Mouse (Mus musculus): ENCODE data around the gene Serpina1f. TPM values are rescaled to one million over a fixed set of nuclear protein-coding genes. Genes with fewer than 3 reads are reported as not detected.
A peak's percentile ranks its signal among the peaks of the same experiment; 100 is the strongest.
"Not testable (repeated sequence)": the region's sequence is repeated elsewhere in the genome, so short reads cannot be mapped to it uniquely, and the experiment has no call there.

Gene Serpina1f
- total RNA-seq (2021): not detected
- long read RNA-seq, experiment 1: 0 reads
- long read RNA-seq, experiment 2: 0 reads

GRCm38 (mm10) chr12:103695429-103695828 is at the start of gene Serpina1f:
Gene Serpina1f, minus strand, starts transcription at chr12:103695529.
- no peak for DNase-seq

- DNase-seq: not testable (repeated sequence)
Measured at GRCm38 (mm10) chr12:103737791-103738580, 42.7 kb upstream of the Serpina1f start.

DNA sequence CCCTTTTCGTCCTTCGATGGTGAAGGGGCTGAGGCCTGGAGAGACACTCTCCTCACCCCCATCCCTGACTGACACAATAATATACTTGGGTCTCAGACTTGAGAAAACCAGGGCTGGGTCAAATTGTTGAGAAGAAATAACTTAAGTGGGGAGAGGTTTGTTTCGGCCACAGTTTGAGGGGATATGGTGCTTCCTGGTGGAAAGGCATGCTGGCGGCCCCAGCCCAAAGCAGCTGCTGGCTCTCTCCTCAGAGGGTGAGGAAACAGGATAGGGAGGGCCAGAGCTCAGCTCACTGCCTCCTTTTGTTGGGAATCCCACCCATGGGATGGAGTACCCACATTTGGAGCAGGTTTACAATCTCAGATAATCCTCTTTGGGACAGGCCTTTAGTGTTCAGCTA is 40.2 kb upstream of the Serpina1f start:
- DNase-seq: peak; percentile 2 to 7

DNA sequence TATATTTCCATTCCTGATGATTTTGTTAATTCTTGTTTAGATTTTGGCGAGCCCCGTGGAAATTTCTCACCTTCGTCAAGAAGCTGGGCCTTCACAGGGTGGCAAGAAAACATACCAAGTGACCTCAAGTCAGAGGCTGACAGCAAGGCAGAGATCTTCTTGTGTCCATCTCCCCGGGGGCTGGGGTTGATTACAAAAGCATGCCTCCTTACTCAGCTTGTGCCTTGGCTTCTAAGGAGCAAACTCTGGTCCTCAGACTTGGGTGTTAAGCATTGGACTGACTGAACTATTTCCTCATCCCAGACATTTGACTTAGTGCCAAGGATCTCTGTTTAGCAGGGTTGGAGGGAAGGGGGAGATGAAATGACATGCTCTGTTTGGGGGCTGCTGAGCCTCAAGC is 39.8 kb upstream of the Serpina1f start:
- DNase-seq: peak; percentile 10 to 11

DNA sequence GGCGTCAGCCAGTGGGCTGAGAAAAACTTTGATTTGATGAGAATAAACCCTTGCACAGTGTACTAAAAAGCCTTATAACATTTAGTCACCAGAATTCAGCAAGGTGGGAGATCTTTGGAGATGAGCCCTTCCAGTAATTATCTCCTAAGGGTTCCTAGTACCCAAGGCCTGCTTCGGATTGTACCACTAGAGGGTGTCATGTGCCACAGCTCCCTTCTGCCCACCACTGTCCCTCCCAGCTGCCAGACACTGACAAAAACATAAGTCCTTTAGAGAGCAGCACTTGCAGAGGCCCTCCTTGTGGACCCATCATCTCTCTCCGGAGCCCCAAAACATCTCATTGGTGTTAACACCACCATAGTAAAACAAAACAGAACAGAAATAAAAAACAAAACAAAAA is 16.2 kb upstream of the Serpina1f start:
- no peak for DNase-seq

DNA sequence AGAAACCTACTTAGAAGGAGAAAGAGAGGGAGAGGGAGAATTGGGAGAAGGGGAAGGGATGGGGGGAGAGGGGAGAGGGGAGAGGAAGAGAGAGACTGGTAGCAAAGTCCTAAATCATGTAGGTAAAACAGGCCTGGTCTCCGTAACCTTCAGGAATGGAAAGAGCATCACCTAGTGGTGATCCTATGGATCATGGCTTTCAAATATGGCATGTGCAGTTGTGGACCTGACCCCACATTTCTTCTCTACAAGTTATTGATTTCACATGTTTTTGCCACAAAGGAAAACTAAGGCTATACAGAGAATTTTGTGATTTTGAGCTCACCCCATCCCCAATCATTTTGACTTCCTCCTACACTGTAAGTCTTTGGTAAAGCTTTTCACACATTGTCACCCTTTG is 15.1 kb upstream of the Serpina1f start:
- no peak for DNase-seq

DNA sequence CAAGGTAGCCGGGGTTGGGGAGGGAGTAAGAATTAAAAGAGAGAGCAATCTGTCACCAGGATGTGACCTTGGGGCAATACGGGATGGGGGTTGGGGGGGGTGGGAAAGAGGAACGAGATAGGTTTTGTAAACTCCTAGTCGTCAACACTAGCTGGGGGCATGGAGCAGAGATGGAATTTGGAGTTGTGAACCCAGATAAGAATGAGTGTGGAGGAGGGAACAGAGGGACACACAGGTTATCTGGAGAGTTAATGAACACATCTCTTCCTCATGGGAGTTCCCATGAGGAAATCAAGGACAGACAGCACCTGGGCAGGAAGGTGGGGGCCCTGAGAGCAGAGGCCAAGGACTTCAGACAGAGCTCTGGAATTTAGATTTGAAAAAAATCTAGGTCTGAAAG is 10.8 kb upstream of the Serpina1f start:
- DNase-seq: no peak

- DNase-seq: no peak
Measured at GRCm38 (mm10) chr12:103705547-103705946, 10.2 kb upstream of the Serpina1f start.

DNA sequence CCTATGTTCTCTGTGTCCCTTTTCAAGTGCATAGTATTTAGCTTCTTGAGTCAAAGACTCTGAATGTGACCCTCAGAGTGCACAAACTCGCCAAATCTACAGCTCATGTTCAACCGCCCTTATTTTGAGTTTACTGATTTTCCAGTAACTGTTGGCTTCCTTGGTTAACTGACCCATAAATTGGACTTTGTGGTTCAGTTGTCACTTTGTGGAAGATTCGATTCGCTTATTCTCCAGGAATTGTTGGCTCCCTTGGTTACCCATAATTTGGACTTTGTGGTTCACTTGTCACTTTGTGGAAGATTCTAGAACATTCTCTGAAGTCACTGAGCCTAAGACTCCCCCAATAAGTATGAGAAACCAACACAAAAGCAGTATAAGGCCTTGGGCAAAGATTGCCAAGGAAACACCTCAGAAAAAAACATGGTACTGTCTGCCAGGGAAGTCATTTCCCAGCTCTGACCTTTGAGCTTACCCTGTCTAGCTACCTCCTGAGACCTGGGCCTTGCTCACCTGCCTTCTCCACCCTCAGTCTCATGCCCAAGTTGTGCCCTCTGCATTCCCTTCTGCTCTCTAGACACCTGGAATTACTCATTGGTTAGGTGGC is 4.9 kb upstream of the Serpina1f start:
- no peak for DNase-seq

DNA sequence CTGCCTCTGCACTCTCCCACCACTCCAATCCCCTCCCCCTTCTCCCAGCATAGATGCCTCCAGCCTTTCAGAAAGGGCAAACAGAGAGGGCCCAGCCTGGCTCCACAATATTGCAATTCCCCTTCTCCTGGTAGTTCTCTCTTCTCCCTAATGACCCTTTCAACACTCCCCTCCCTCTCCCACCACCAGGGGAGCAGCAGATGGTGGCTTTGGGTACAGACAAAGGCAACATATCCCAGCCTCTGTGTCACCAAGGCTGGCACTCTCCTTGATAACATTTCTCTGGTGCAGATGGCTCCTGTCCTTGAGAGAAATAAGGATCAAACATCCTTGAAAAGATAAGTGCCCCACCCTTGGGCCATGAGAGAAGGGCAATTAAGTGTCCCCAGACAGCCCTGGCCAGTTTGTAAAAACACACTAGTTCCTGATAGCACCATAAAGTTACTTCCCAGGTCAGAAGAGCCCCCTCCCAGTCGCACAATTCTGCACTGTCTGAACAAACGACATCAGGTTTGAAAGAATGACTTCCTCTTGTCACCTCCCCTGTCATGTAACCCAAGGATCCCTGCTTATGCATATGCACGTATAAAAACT is 7.0 kb downstream of the Serpina1f start:
- DNase-seq: no peak

- no peak for DNase-seq
Measured at GRCm38 (mm10) chr12:103687021-103687420, 8.3 kb downstream of the Serpina1f start.

- DNase-seq: no peak
Measured at GRCm38 (mm10) chr12:103686050-103686449, 9.3 kb downstream of the Serpina1f start.

DNA sequence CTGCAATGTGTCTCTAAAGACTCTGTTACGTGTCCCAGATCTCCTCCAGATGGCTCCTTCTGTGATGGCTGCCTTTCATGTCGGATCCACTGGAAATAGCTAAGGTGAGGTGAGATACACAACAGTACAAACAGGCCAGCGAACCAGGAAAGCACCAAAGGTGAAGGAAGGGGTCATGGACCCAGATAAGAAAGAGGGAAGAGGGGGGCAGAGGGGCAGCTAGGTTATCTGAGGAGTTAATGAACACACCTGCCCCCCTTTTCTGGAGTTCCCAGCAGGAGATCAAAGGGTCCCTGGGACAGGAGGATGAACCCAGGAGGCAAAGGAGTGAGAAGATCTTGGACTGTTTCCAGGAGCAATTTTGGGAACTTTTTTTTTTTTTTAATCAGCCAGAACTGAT is 9.9 kb downstream of the Serpina1f start:
- DNase-seq: no peak

- no peak for DNase-seq
Measured at GRCm38 (mm10) chr12:103683775-103684174, 11.6 kb downstream of the Serpina1f start.

DNA sequence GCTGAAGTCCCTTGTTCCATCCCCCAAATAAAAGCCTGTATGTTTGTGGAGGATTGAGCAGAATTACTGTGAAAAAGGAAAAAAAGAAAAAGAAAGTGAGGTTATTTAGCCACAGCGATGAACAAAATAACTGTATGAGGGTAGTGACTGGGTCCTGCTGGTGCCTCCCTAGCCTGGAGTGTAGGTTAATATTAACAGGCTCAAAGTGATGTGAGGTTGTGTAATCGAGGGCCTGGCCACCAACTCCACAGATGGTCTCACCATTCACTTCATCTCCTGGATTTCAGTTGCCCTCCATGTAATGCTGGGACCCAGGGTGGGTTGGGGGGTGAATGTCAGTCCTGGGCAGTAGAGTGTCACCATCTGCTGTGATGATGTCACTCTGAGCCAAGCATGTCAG is 13.6 kb downstream of the Serpina1f start:
- no peak for DNase-seq

- DNase-seq: no peak
Measured at GRCm38 (mm10) chr12:103681169-103681568, 14.2 kb downstream of the Serpina1f start.

DNA sequence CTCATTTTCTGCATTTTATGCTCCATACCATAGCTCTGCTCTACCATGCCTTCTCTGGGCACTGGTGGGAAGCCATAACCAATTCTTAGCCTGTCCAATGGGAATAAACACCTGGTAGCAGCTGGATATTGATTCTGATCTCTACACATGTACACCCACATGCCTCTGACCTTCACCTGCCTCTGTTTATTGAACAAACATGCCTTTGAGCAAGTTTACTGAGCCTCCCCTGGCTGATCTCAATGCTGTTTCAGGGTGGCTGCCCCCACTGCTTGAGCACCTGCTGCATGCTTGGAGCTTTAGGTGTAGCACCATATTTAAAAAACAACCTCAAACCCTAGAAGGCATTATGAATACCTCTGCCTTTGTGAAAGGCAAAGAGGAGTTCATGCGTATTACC is 15.5 kb downstream of the Serpina1f start:
- DNase-seq: not testable (repeated sequence)

DNA sequence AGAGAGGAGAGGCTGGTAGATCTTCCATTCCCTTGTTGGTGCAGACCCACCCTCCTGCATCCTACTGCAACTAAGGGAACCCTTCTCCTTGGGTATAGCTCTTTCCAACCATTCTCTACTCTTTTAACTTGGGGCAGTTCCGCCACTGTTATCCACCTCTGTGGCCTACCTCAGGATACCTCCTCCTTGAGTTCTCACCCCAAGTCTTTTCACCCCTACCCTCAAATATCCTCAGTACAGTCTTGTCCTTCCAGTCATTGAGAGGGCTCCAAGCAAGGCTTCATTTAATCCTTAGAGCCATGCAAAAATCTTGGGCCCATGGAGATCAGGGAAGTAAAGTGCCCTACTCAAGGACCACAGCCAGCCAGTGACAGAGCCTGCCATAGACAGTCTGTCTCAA is 19.3 kb downstream of the Serpina1f start, which contains the start of gene Serpina16:
Gene Serpina16, minus strand, starts transcription at position 101 of the 400 bp plus-strand sequence.
- no peak for DNase-seq

DNA sequence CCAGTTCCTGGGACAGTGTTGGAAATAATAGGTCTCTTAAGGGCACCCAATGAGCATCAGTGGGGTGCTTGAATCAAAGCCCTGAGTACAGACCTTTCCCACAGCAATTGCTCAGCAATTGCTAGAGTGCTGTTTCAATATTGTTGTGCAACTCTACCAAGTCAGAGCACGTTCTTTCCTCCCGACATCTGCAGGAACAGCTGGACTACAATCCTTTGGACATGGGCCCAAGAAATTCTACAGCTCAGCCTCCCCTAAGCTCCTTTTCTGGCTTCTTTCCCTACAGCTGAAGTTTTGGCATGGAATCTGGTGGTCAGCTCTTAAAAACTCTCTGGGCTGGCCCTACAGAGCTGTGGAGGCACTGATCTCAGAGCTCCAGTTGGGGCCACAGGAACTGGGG is 22.1 kb downstream of the Serpina1f start:
- peak; percentile 70 to 81 for DNase-seq

DNA sequence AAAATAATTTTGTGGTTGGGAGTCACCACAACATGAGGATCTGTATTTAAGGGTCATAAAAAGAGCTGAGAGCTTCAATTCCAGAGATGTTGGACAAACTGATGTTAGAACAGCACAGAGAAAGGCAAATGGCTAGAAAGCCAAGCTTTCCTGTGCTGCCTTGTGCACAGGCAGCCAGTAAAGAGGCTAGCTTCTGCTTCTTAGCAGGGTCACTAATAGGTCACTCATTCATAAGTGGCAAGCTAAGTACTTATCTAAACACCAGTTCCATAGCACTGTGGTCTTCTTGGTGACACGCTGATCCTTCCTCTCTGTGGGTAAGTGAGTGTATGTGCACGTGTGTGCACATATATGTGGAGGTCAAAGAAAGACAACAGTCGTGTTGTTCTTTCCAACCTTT is 23.8 kb downstream of the Serpina1f start:
- no peak for DNase-seq

DNA sequence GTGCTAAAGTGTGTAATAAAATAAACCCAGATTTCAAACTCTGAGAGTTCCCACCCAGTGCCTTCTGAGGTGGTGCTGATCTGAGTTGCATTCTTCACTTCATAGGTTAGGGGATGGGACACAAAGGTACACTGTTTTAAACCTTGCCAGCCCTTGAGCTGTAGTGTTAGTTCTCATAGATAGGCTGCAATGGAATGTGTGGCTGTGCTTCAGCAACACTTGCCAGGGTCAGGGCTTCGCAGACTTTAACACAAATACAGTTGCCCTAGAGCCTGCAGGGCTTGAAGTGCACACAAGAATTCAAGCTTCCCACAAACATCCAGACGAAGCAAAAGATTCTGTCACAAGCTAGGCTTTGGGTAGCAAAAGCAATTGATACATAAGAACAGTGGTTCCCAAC is 24.4 kb downstream of the Serpina1f start:
- DNase-seq: no peak

DNA sequence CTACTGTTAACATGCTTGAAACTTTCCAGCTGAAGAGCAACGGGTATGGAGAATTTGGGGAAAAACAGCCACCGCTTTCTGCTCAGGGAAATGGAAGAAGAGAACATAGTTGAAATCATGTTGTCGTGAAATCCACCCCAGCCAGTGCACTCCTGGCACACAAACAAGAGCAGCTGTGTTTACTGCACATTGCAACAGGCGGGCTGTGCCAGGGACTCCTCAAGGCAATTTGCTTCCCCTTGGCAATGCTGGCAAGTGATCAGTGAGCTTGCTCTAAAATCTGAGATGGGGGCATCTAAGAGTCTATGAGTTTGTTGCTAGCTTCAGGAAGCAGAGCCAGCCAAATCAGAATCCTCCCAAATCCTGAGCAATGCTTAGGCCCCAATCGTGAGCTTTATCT is 25.0 kb downstream of the Serpina1f start:
- peak; percentile 9 to 25 for DNase-seq

- no peak for DNase-seq
Measured at GRCm38 (mm10) chr12:103665286-103665685, 30.0 kb downstream of the Serpina1f start.

All from heart, adult 18-20 months (tissue).